Mouse (Mus musculus) cerebellum, adult 8-10 months (tissue): ENCODE data around the gene Olfr381.
"Not testable (repeated sequence)": the region's sequence is repeated elsewhere in the genome, so short reads cannot be mapped to it uniquely, and the experiment has no call there.

Source experiments
- DNase-seq: peaks from one replicate; pipeline ENCODE4 v3.0.0; 2022

The Olfr381 gene

DNA sequence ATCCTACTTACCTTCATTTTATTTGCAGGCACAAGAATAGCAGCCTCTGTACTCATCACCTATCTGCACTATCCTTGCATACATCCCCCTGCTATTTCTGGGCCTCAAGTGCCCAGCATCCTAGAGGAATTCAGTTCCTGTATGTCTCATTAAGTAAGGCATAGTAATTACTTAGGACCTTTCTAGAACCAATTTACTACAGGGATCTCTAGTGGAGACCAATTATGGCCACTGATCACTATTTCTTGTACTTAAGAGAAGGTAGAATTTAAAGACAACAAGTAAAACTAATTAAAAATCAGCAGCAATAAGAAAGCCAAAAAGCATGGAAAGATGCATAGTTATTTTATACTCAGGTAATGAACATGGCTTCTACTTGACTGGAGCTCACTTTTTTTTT is at the start of gene Olfr381:
Gene Olfr381, minus strand, starts transcription at position 101 of the 400 bp plus-strand sequence.
- no peak for DNase-seq

GRCm38 (mm10) chr11:73528971-73529370 is 37.6 kb upstream of the Olfr381 start:
- DNase-seq, result not testable (repeated sequence)

DNA sequence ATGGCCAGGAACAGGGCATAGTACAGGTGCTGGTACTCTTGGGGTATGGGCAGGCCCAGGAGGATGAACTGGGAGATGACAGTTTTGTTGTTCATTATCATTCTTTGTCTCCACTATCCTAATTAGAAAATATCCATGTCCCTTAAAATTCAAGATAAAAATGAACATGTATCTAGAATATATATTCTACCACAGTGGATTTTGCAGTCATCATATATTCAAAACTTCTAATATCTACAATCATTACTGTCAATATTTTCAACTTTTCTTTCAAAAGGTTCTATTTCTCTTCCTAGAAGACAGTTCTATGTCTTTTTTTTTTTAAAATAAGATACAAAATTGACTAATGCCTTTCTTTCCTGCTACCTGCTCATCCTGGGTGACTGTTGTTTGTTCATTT is 25.7 kb upstream of the Olfr381 start, which contains the start of gene Olfr382:
Gene Olfr382, minus strand, starts transcription at position 101 of the 400 bp plus-strand sequence.
- DNase-seq, result no peak

GRCm38 (mm10) chr11:73457408-73457807 is 34.0 kb downstream of the Olfr381 start, which contains the start of gene Olfr380:
Olfr380 (minus strand) TSS chr11:73457508.
- DNase-seq, result no peak
